Mouse (Mus musculus) heart, adult 10 weeks (tissue): Measurements from ENCODE around the gene Msh2. TPM values are rescaled to one million over a fixed set of nuclear protein-coding genes. Genes with fewer than 3 reads are reported as not detected.

ENCODE experiments used
- polyA plus RNA-seq: library from polyadenylated mRNA; stranded (reverse); fragments of 350-450 nt; fragmentation: Illumina TruSeq; extraction: RNeasy Lipid Tissue Mini Kit (QIAGEN cat#74804); gene quantifications from one replicate; pipeline ENCODE4 v1.2.3, GENCODE M21; 2014; ENCODE audit warnings: low read depth, low replicate concordance

Msh2 gene
- 16.0 TPM for polyA plus RNA-seq

DNA sequence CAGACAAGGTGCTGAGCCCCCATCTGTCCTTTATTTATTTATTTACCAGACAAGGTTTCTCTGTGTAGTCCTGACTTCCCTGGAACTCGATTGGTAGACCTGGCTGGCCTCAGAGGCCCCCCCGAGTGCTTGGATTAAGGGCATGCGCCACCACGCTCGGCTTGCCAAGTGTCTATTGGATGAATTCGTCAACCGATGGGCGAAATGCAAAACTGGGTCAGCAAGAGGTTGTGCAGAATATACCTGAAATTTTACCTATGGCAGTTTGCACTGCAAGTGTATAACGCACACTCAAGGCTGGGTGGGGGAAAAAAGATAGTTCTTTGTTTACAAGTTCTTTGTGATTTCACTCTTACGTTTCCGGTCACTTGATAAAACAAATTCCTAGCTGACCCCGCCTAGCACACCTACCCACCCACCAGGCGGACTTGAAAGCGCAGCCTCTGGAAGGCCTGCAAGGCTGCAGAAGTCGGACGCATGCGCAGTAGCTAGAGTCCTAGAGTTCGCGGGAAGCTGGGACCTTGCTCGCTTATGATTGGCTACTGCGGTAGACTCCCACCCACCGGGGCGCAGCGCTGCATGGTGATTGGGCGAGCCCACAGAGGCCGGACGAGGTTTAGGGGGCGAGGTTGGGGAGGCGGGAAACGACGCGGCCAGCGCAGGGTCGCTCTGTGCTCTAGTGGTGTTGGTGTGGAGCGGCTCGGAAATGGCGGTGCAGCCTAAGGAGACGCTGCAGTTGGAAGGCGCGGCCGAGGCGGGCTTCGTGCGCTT lies at the start of gene Msh2:
Msh2 (plus strand) TSS at position 441 of the 771 bp plus-strand sequence.

Other genes with a start within 250 kb of the Msh2 start
- not detected for gene Stpg4, start 244.6 kb upstream of the Msh2 start, polyA plus RNA-seq
- gene Calm2, start 225.4 kb upstream of the Msh2 start, polyA plus RNA-seq, result 215 TPM
- not detected for gene Epcam, start 36.4 kb upstream of the Msh2 start, polyA plus RNA-seq
- gene Kcnk12, start 125.7 kb downstream of the Msh2 start, polyA plus RNA-seq, result not detected
- gene Rpl36-ps4, start 248.6 kb downstream of the Msh2 start, polyA plus RNA-seq, result not detected